Mouse (Mus musculus): ENCODE data around the gene Gps2. TPM values are rescaled to one million over a fixed set of nuclear protein-coding genes. Genes with fewer than 3 reads are reported as not detected.

Gene Gps2
- polyA plus RNA-seq, 1 experiment from 2014 or later, result 49.2 TPM

DNA sequence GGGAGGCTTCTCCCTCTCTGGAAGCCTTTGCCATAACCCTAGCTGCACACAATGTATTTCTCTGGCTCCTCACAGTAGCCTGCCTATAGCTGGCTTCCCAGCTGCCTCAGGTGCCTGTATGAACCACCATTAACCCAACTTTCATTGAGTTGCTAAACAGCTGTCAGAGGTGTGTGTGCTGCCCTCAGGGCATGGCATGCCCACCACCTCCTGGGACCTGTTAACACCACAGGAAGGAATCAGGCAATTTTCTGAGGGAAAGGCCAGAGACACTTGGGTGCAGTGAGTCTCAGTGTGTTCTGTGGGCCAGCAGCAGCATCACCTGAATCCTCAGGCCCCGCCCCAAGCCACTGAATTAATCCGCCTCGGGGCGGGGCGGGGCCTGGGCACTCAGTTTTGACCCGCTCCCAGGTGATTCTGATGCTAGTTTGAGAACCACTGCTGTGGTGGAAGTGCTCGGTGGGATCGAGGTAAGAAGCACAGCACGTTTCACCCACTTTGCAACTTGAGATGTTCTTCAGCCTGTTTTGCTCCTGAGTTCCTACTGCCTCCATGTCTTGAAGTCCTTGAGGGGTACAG lies 24.8 kb downstream of the Gps2 start:
- no peak overlapping the region for H3K9ac ChIP-seq
- peaks cover 28% of the 10 kb centered on the region for H3K4me1 ChIP-seq (replicated peaks)
- H3K36me3 ChIP-seq, result peaks cover 15% of the 10 kb centered on the region
- no peaks in the 10 kb centered on the region for H3K9me3 ChIP-seq (replicated peaks)
- no peak overlapping the region for H3K27ac ChIP-seq (ENCODE audit: poor library complexity, severe bottlenecking)
- peaks cover 53% of the 10 kb centered on the region for H3K27me3 ChIP-seq (replicated peaks)
- no peak overlapping the region for H3K4me2 ChIP-seq
- ATAC-seq (ENCODE audit: insufficient number of reproducible peaks, low FRiP score), result no peak
- WGBS, result 26% methylated on average over 9 of the region's 9 CpGs
- no peak overlapping the region for H3K4me3 ChIP-seq

GRCm38 (mm10) chr11:69939181-69939580 lies 25.5 kb downstream of the Gps2 start:
- Histone ChIP-seq H3K4me2 (no peak overlapping the region), H3K4me3 (no peak overlapping the region), H3K9me3 (replicated peaks) (no peaks in the 10 kb centered on the region), H3K9ac (no peak overlapping the region), H3K27ac (ENCODE audit: poor library complexity, severe bottlenecking) (no peak overlapping the region), H3K4me1 (replicated peaks) (peaks cover 24% of the 10 kb centered on the region), H3K36me3 (peaks cover 21% of the 10 kb centered on the region), H3K27me3 (replicated peaks) (peaks cover 55% of the 10 kb centered on the region)
- ATAC-seq (ENCODE audit: insufficient number of reproducible peaks, low FRiP score), result no peak
- WGBS, result 69% methylated on average over 5 of the region's 5 CpGs

DNA sequence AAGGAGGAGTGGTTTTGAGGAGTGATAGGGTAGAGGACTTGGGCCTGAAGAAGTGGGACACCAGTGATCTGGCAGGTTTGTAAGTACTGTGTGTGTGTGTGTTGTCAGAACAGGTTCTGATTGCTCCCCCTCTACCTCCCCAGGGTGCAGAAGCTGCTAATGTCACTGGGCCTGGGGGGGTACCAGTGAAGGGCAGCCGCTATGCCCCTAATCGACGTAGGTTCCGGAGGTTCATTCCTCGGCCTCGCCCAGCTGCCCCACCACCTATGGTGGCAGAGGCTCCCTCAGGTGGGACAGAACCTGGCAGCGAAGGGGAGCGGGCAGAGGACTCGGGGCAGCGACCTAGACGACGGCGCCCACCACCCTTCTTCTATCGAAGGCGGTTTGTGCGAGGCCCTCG lies 26.0 kb downstream of the Gps2 start:
- no peak overlapping the region for H3K4me3 ChIP-seq
- WGBS, result 88% methylated on average over 17 of the region's 17 CpGs
- ATAC-seq (ENCODE audit: insufficient number of reproducible peaks, low FRiP score), result no peak
- H3K36me3 ChIP-seq, result peaks cover 26% of the 10 kb centered on the region
- H3K9me3 ChIP-seq (replicated peaks), result no peaks in the 10 kb centered on the region
- H3K4me1 ChIP-seq (replicated peaks), result peaks cover 22% of the 10 kb centered on the region
- H3K27ac ChIP-seq (ENCODE audit: poor library complexity, severe bottlenecking), result no peak overlapping the region
- H3K9ac ChIP-seq, result no peak overlapping the region
- H3K27me3 ChIP-seq (replicated peaks), result peaks cover 60% of the 10 kb centered on the region
- H3K4me2 ChIP-seq, result no peak overlapping the region

DNA sequence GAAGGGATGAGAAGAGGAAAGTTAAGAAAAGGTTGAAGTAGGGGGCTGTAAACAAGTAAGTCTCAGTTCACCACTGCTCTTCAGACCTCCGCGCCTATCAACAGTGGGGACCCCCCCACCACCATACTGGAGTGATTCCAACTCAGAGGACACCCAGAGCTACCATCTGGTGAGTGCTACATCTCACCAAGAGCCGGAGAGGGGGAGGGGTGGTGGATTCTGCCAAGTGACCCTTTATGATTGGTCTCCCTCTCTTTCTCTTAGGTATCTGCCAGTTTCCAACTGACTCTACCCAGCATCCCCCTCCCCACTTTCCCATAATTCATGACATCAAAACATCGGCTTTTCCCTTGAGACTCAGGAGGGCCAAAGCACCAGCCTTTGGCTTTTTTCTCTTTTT lies 27.3 kb downstream of the Gps2 start:
- H3K27me3 ChIP-seq (replicated peaks), result peaks cover 59% of the 10 kb centered on the region
- ATAC-seq (ENCODE audit: insufficient number of reproducible peaks, low FRiP score), result no peak
- no peak overlapping the region for H3K9ac ChIP-seq
- no peak overlapping the region for H3K27ac ChIP-seq (ENCODE audit: poor library complexity, severe bottlenecking)
- no peaks in the 10 kb centered on the region for H3K9me3 ChIP-seq (replicated peaks)
- 75% methylated on average over 4 of the region's 4 CpGs for WGBS
- H3K4me3 ChIP-seq, result no peak overlapping the region
- H3K36me3 ChIP-seq, result peaks cover 38% of the 10 kb centered on the region
- no peak overlapping the region for H3K4me2 ChIP-seq
- H3K4me1 ChIP-seq (replicated peaks), result peaks cover 23% of the 10 kb centered on the region

DNA sequence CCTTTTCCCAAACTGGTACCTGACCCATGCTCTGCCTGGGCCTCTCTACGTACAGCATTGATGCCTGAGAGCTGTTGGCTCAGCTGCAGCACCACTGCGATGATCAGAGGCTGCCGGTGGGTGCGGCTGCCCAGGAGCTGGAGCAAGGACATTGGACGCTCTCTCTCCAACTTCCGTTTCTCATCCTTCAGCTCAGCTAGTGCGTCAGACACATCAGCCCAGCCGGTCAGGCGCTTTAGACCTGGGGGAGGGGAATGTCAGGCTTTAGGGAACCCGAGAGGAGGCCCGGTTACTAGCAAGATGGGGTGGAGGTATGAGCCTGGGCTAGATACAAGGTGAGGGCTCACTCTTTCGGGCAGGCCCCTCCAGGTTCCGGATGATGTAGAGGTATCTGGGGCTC lies 31.5 kb downstream of the Gps2 start:
- Histone ChIP-seq H3K9ac (0 out of 2 replicates have a peak overlapping the region, but pooled peaks have one; percentile 16), H3K4me2 (no peak overlapping the region), H3K4me1 (replicated peaks) (peaks cover 29% of the 10 kb centered on the region), H3K27ac (ENCODE audit: poor library complexity, severe bottlenecking) (no peak overlapping the region), H3K36me3 (peaks cover 41% of the 10 kb centered on the region), H3K4me3 (no peak overlapping the region), H3K27me3 (replicated peaks) (peaks cover 17% of the 10 kb centered on the region), H3K9me3 (replicated peaks) (no peaks in the 10 kb centered on the region)
- ATAC-seq (ENCODE audit: insufficient number of reproducible peaks, low FRiP score), result no peak
- 65% methylated on average over 13 of the region's 13 CpGs for WGBS

- Histone ChIP-seq H3K4me1 (replicated peaks) (peaks cover 29% of the 10 kb centered on the region), H3K27me3 (replicated peaks) (peaks cover 12% of the 10 kb centered on the region; the same call in 1 of the 2 replicates), H3K9ac (0 out of 2 replicates have a peak overlapping the region, but pooled peaks have one; percentile 60), H3K27ac (ENCODE audit: poor library complexity, severe bottlenecking) (peak overlapping the region; percentile 89), H3K4me2 (peak overlapping the region; percentile 81), H3K4me3 (peak overlapping the region; percentile 59), H3K9me3 (replicated peaks) (no peaks in the 10 kb centered on the region), H3K36me3 (peaks cover 41% of the 10 kb centered on the region)
- WGBS, result 87% methylated on average over 18 of the region's 18 CpGs
- ATAC-seq (ENCODE audit: insufficient number of reproducible peaks, low FRiP score), result peak; percentile 41; the same call in 1 of the 2 replicates
These were observed 32.6 kb downstream of the Gps2 start for GRCm38 (mm10) chr11:69945997-69946891.

- WGBS, result 3% methylated on average over 29 of the region's 29 CpGs
- peaks cover 36% of the 10 kb centered on the region for H3K36me3 ChIP-seq
These were observed 33.8 kb downstream of the Gps2 start for GRCm38 (mm10) chr11:69947337-69948065.

GRCm38 (mm10) chr11:69948066-69948762 lies 34.5 kb downstream of the Gps2 start, which contains the start of gene Slc2a4:
TSS of gene Slc2a4 (minus strand) at chr11:69948188.
- ATAC-seq (ENCODE audit: insufficient number of reproducible peaks, low FRiP score), result peak; percentile 95
- under 1% methylated on average over 34 of the region's 34 CpGs for WGBS
- peak within 1 kb of the TSS; percentile 89 for H3K27ac ChIP-seq (ENCODE audit: poor library complexity, severe bottlenecking)
- peak within 1 kb of the TSS; percentile 81 for H3K4me2 ChIP-seq
- peak within 1 kb of the TSS; percentile 59 for H3K4me3 ChIP-seq
- H3K9ac ChIP-seq, result peak within 1 kb of the TSS; percentile 60
- H3K4me1 ChIP-seq (replicated peaks), result peaks cover 32% of the 10 kb centered on the region
- H3K36me3 ChIP-seq, result peaks cover 29% of the 10 kb centered on the region
- peaks cover 7% of the 10 kb centered on the region for H3K27me3 ChIP-seq (replicated peaks)
- no peaks in the 10 kb centered on the region for H3K9me3 ChIP-seq (replicated peaks)

More at GRCm38 (mm10) chr11:69947337-69948065, 33.8 kb downstream of the Gps2 start:
- Histone ChIP-seq H3K4me3 (peak overlapping the region; percentile 59), H3K27ac (ENCODE audit: poor library complexity, severe bottlenecking) (peak overlapping the region; percentile 89), H3K27me3 (replicated peaks) (peaks cover 12% of the 10 kb centered on the region), H3K4me1 (replicated peaks) (peaks cover 29% of the 10 kb centered on the region), H3K9me3 (replicated peaks) (no peaks in the 10 kb centered on the region), H3K9ac (peak overlapping the region; percentile 60), H3K4me2 (peak overlapping the region; percentile 81)
- ATAC-seq (ENCODE audit: insufficient number of reproducible peaks, low FRiP score), result peak; percentile 65

- H3K4me2 ChIP-seq, result peak overlapping the region; percentile 81
- no peaks in the 10 kb centered on the region for H3K9me3 ChIP-seq (replicated peaks)
- peak overlapping the region; percentile 59 for H3K4me3 ChIP-seq
- ATAC-seq (ENCODE audit: insufficient number of reproducible peaks, low FRiP score), result 0 out of 2 replicates have a peak, but pooled peaks have one; percentile 31
- H3K4me1 ChIP-seq (replicated peaks), result peaks cover 38% of the 10 kb centered on the region
- H3K27me3 ChIP-seq (replicated peaks), result peaks cover 7% of the 10 kb centered on the region
- H3K27ac ChIP-seq (ENCODE audit: poor library complexity, severe bottlenecking), result peak overlapping the region; percentile 89
- H3K36me3 ChIP-seq, result peaks cover 25% of the 10 kb centered on the region
- WGBS, result under 1% methylated on average over 14 of the region's 14 CpGs
- H3K9ac ChIP-seq, result peak overlapping the region; percentile 60
These were observed 35.1 kb downstream of the Gps2 start for GRCm38 (mm10) chr11:69948763-69949150.

DNA sequence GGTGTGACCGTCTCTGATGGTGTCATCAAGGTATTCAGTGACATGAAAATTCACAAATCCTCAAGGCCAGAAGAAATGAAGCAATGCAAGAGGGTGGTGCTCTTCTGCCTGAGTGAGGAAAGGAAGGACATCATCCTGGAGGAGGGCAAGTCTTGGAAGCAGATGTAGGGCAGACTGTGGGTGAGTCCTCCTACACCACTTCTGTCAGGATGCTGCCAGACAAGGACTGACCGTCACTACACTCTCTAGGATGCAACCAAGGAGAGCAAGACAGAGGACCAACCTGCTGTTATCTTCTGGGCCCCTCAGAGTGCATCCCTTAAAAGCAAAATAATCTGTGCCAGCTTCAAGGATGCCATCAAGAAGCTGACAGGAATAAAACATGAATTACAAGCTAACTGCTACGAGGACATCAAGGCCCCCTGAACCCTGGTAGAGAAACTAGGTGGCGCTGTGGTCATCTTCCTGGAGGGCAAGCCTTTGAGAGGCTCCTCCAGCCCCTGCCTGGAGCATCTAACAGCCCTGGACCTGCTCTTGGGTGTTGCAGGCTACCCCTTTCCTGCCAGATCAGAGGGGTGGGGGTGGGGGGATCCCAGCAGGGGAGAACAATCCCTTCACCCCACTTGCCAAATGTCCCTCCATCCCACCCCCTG lies 37.2 kb downstream of the Gps2 start:
- Histone ChIP-seq H3K9me3 (replicated peaks) (no peaks in the 10 kb centered on the region), H3K4me2 (no peak overlapping the region), H3K27me3 (replicated peaks) (peaks cover 4% of the 10 kb centered on the region), H3K4me3 (no peak overlapping the region), H3K4me1 (replicated peaks) (peaks cover 34% of the 10 kb centered on the region), H3K36me3 (0 out of 2 replicates have a peak, but pooled peaks cover 3% of the 10 kb centered on the region), H3K9ac (no peak overlapping the region), H3K27ac (ENCODE audit: poor library complexity, severe bottlenecking) (no peak overlapping the region)
- 38% methylated on average over 4 of the region's 4 CpGs for WGBS
- no peak for ATAC-seq (ENCODE audit: insufficient number of reproducible peaks, low FRiP score)

All from heart, embryonic 12.5 days (tissue).